Mouse (Mus musculus) kidney, adult 2 months (tissue): ENCODE results near the gene Tmeff1.

Source experiments
- CTCF ChIP-seq: fragments of 200-500 bp; conservative IDR thresholded peaks from 2 replicates; pipeline ENCODE4 v1.5.1; 2011; ENCODE audit warnings: low read depth, mild to moderate bottlenecking, control low read depth, low read length, moderate library complexity, mixed read lengths; ENCODE audit not compliant: insufficient read depth, insufficient read length
- POLR2A ChIP-seq: fragments of 200-500 bp; IDR thresholded peaks from one replicate; pipeline ENCODE4 v1.6.1; 2011; ENCODE audit warnings: low read depth, low read length, control low read depth

DNA sequence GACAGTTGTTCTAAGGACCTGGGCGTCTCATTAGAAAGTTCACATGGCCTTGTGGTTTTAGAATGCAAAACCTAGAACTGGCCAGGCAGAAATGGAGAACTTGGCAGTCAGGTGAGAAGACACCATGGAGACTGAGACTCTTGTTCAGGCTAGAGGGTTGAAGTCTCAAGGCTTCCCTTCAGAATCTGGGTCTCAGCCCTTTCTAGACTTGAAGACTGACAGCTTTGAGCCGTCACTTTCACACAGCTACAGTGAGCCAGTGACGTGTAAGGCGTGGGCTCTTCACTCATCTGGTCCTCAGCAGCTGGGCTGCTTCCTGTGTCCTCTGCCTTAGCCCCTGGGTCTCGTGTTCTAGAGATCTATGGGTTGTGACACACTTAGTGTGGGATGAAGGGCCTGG, 7.4 kb downstream of the Tmeff1 start:
- TF ChIP-seq CTCF, result no peak
- TF ChIP-seq POLR2A, result no peak
